Mouse (Mus musculus): ENCODE measurements at regions not wholly inside any gene's neighbourhood (a gene's known extent, or its start where the extent isn't known, plus 50 kb on each side); places are given as distances from the start of the nearest gene placed in this dataset.

- no peak for DNase-seq (ENCODE audit: extremely low spot score in 1 of 2, low spot score in 2 of 2)
- Histone ChIP-seq H3K27ac (peak overlapping the region; percentile 42; the same call in 1 of the 2 replicates), H3K4me3 (no peak overlapping the region)
- intact Hi-C loops (cut with DNase I) = loop anchor here (2.0 kb wide), 2 partner anchors 19 to 37 kb away; no protein-coding TSS in a partner anchor
- no peak for TF ChIP-seq CTCF (IDR thresholded peaks at IDR 0.05)
These were observed 320.9 kb upstream of the Mpdz start for GRCm38 (mm10) chr4:81763311-81764025.

- no peak overlapping the region for H3K27ac ChIP-seq
- TF ChIP-seq CTCF (IDR thresholded peaks at IDR 0.05) = no peak
- no peak overlapping the region for H3K4me3 ChIP-seq
- intact Hi-C loops (cut with DNase I) = no loop called here
- no peak for DNase-seq (ENCODE audit: extremely low spot score in 1 of 2, low spot score in 2 of 2)
These were observed 320.1 kb upstream of the Mpdz start for GRCm38 (mm10) chr4:81762592-81763229.

- intact Hi-C loops (cut with DNase I) = no loop called here
- TF ChIP-seq CTCF (IDR thresholded peaks at IDR 0.05) = no peak
- Histone ChIP-seq H3K4me3 (no peak overlapping the region), H3K27ac (no peak overlapping the region)
- DNase-seq (ENCODE audit: extremely low spot score in 1 of 2, low spot score in 2 of 2) = no peak
These were observed 315.3 kb upstream of the Mpdz start for GRCm38 (mm10) chr4:81757905-81758304.

GRCm38 (mm10) chr4:81744629-81745509 lies 302.3 kb upstream of the Mpdz start:
- no peak for TF ChIP-seq CTCF (IDR thresholded peaks at IDR 0.05)
- no peak for DNase-seq (ENCODE audit: extremely low spot score in 1 of 2, low spot score in 2 of 2)
- intact Hi-C loops (cut with DNase I) = loop anchor here (2.0 to 10.0 kb wide), 2 partner anchors 20 to 760 kb away; no protein-coding TSS in a partner anchor
- Histone ChIP-seq H3K27ac (peak overlapping the region; percentile 45), H3K4me3 (no peak overlapping the region)

- peak overlapping the region; percentile 19; the same call in 1 of the 2 replicates for H3K4me3 ChIP-seq
- H3K27ac ChIP-seq = peak overlapping the region; percentile 45
- intact Hi-C loops (cut with DNase I) = loop anchor here (2.0 to 10.0 kb wide), 2 partner anchors 21 to 761 kb away; no protein-coding TSS in a partner anchor
- DNase-seq (ENCODE audit: extremely low spot score in 1 of 2, low spot score in 2 of 2) = peak; percentile 37
- no peak for TF ChIP-seq CTCF (IDR thresholded peaks at IDR 0.05)
These were observed 301.5 kb upstream of the Mpdz start for GRCm38 (mm10) chr4:81743978-81744628.

GRCm38 (mm10) chr4:81742536-81743459 lies 300.2 kb upstream of the Mpdz start:
- intact Hi-C loops (cut with DNase I) = loop anchor here (10.0 kb wide), 1 partner anchor 762 kb away; no protein-coding TSS in a partner anchor
- Histone ChIP-seq H3K4me3 (no peak overlapping the region), H3K27ac (no peak overlapping the region)
- no peak for TF ChIP-seq CTCF (IDR thresholded peaks at IDR 0.05)
- DNase-seq (ENCODE audit: extremely low spot score in 1 of 2, low spot score in 2 of 2) = no peak

GRCm38 (mm10) chr4:81734391-81734790 lies 291.8 kb upstream of the Mpdz start:
- H3K27ac ChIP-seq = no peak overlapping the region
- intact Hi-C loops (cut with DNase I) = no loop called here
- no peak for DNase-seq (ENCODE audit: extremely low spot score in 1 of 2, low spot score in 2 of 2)
- no peak overlapping the region for H3K4me3 ChIP-seq
- TF ChIP-seq CTCF (IDR thresholded peaks at IDR 0.05) = no peak

GRCm38 (mm10) chr4:81730386-81730785 lies 287.8 kb upstream of the Mpdz start:
- no peak for TF ChIP-seq CTCF (IDR thresholded peaks at IDR 0.05)
- H3K27ac ChIP-seq = no peak overlapping the region
- intact Hi-C loops (cut with DNase I) = no loop called here
- H3K4me3 ChIP-seq = no peak overlapping the region
- no peak for DNase-seq (ENCODE audit: extremely low spot score in 1 of 2, low spot score in 2 of 2)

- intact Hi-C loops (cut with DNase I) = loop anchor here (5.0 kb wide), 1 partner anchor 162 kb away; no protein-coding TSS in a partner anchor
- no peak for TF ChIP-seq CTCF (IDR thresholded peaks at IDR 0.05)
- Histone ChIP-seq H3K4me3 (no peak overlapping the region), H3K27ac (no peak overlapping the region)
- no peak for DNase-seq (ENCODE audit: extremely low spot score in 1 of 2, low spot score in 2 of 2)
These were observed 286.3 kb upstream of the Mpdz start for GRCm38 (mm10) chr4:81728961-81729360.

Measured in left cerebral cortex, adult 2 months (tissue).